ENCODE assay signal across 9 mouse cellular contexts in the genomic region with DNA sequence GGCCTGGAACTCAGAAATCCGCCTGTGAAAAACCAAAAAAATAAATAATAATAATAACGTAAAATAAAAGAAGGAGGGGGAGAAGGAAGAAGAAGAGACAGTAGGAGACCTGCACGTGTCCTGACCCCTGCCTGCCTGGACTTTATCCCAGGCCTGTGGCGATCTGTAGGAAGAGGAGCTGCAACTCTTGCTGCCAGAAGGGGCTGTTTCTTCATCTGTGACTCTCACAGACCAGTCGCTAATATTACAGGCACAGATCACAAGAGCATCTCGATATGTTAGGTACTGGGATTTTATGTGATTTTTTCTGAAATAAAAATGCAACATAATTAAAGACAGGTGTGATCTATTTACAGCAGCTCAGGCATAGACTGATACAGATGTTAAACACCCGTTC. TPM values are rescaled to one million over a fixed set of nuclear protein-coding genes. Genes with fewer than 3 reads are reported as not detected.
DNase-seq lines count a peak whose midpoint lies in the region; ATAC-seq lines count a peak whose summit lies in the region.
"Had no signal": no experiment of that assay in that cellular context is flagged by ENCODE, and none has a peak within 500 bp of the region (broad histone marks: within the 10 kb centered on the region; RNA-seq: fewer than 3 reads in every experiment).

No protein-coding gene starts in this region.

- H3K36me3 ChIP-seq in embryonic facial prominence, embryonic 14.5 days (ENCODE audit: control insufficient read depth, insufficient read depth, low read length) = no peaks in the 10 kb centered on the region
- no peaks in the 10 kb centered on the region for H3K36me3 ChIP-seq in limb, embryonic 11.5 days (ENCODE audit: control insufficient read depth, insufficient read depth, low read length)

- WGBS in embryonic facial prominence, embryonic 14.5 days = 6% methylated on average over 7 of the region's 7 CpGs
- 6% methylated on average over 7 of the region's 7 CpGs for WGBS in limb, embryonic 11.5 days

- DNase-seq in cerebellum, postnatal 10 days = peak; percentile 61 to 68
- no peak for DNase-seq in cerebellum, postnatal 4 days (ENCODE audit: low spot score in 2 of 2)
- DNase-seq in A20 (ENCODE audit: low read depth, low spot score) = peak; percentile 61
- DNase-seq in embryonic facial prominence, embryonic 14.5 days (ENCODE audit: low spot score) = peak; percentile 14
- no peak for DNase-seq in limb, embryonic 11.5 days (ENCODE audit: low spot score)
- peak; percentile 13 for DNase-seq in skeletal muscle tissue, adult 2 months (ENCODE audit: low read depth, low spot score)
- no peak for DNase-seq in spleen, postnatal 14 days (ENCODE audit: low spot score in 2 of 2)
- DNase-seq in thymus, postnatal 10 days (ENCODE audit: low spot score in 2 of 2) = no peak

- peaks cover 8% of the 10 kb centered on the region for H3K4me1 ChIP-seq in embryonic facial prominence, embryonic 14.5 days (ENCODE audit: control insufficient read depth, insufficient read depth, low read length)
- H3K4me1 ChIP-seq in limb, embryonic 11.5 days (ENCODE audit: control insufficient read depth, insufficient read depth, low read length) = no peaks in the 10 kb centered on the region

- ATAC-seq in embryonic facial prominence, embryonic 14.5 days (ENCODE audit: low read depth) = no peak
- 0 out of 2 replicates have a peak, but pooled peaks have one; percentile 22 for ATAC-seq in limb, embryonic 11.5 days (ENCODE audit: insufficient number of reproducible peaks, low FRiP score, low TSS enrichment, low read depth)

- H3K27ac ChIP-seq in embryonic facial prominence, embryonic 14.5 days (replicated peaks; ENCODE audit: low read depth, low read length) = peak overlapping the region; percentile 98
- H3K27ac ChIP-seq in limb, embryonic 11.5 days (replicated peaks; ENCODE audit: low read depth, low read length) = no peak overlapping the region

- no peaks in the 10 kb centered on the region for H3K9me3 ChIP-seq in embryonic facial prominence, embryonic 14.5 days (ENCODE audit: control insufficient read depth, low read length)
- no peaks in the 10 kb centered on the region for H3K9me3 ChIP-seq in limb, embryonic 11.5 days (ENCODE audit: control insufficient read depth, low read length)

- peak overlapping the region; percentile 96 for H3K4me3 ChIP-seq in embryonic facial prominence, embryonic 14.5 days (ENCODE audit: low read depth, low read length)
- peak overlapping the region; percentile 83 for H3K4me3 ChIP-seq in limb, embryonic 11.5 days (ENCODE audit: low read depth, low read length)

- peak overlapping the region; percentile 84 for H3K9ac ChIP-seq in embryonic facial prominence, embryonic 14.5 days (ENCODE audit: low read depth, low read length)
- peak overlapping the region; percentile 72 for H3K9ac ChIP-seq in limb, embryonic 11.5 days (ENCODE audit: low read length)

- no peaks in the 10 kb centered on the region for H3K27me3 ChIP-seq in embryonic facial prominence, embryonic 14.5 days (replicated peaks; ENCODE audit: control insufficient read depth, insufficient read depth, low read length)
- no peaks in the 10 kb centered on the region for H3K27me3 ChIP-seq in limb, embryonic 11.5 days (ENCODE audit: control insufficient read depth, insufficient read depth, low read length)
- H3K27me3 ChIP-seq: Patski had no signal

- peak overlapping the region; percentile 81 for H3K4me2 ChIP-seq in embryonic facial prominence, embryonic 14.5 days (ENCODE audit: low read depth, low read length)
- H3K4me2 ChIP-seq in limb, embryonic 11.5 days (ENCODE audit: low read depth, severe bottlenecking) = peak overlapping the region; percentile 92

RNA-seq across cellular contexts. Expression of gene Rap1gds1, which starts 1.1 kb away (rescaled TPM):
- polyA plus RNA-seq in embryonic facial prominence, embryonic 14.5 days (2014; fragmentation: Nextera tagmentation; extraction: Ambion mirVana) = 61.5 and 62.5 TPM in 2 replicates
- polyA plus RNA-seq in limb, embryonic 11.5 days (2014; fragmentation: Nextera tagmentation; extraction: Ambion mirVana) = 53.5 and 56.2 TPM in 2 replicates

Comparison
In these comparisons a context has a peak if more than half of its experiments do, and no peak if none do; other contexts are left out.
1. DNase-seq: peak in cerebellum, postnatal 10 days (2 of 2), A20 (single experiment), embryonic facial prominence, embryonic 14.5 days (single experiment) and skeletal muscle tissue, adult 2 months (single experiment); none in cerebellum, postnatal 4 days (0 of 2), limb, embryonic 11.5 days (single experiment), spleen, postnatal 14 days (0 of 2) and thymus, postnatal 10 days (0 of 2).